Mouse (Mus musculus): ENCODE results near the gene Gpr4.

The Gpr4 gene

GRCm38 (mm10) chr7:19211996-19212755 is at the start of gene Gpr4:
Gene Gpr4 (plus strand): TSS chr7:19212538.
- DNase-seq (ENCODE audit: low read depth): no peak

DNA sequence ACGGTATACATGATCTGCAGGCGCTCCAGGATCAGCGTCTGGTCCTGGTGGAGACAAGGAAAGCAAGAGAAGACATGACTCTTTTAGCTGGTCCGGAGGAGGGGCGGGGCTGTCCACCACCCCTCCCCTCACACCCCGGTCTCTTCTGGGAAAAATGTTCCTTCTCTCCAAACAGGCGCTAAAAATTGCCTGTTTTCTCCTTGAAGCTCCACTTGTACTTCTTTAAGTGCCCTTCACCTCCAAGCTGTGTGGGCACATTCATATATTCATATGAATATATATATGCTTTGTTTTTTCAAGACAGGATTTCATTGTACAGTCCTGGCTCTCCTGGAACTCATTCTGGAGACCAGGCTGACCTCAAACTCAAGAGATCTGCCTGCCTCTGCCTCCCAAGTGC is 49.4 kb upstream of the Gpr4 start:
- DNase-seq (ENCODE audit: low read depth): no peak

DNA sequence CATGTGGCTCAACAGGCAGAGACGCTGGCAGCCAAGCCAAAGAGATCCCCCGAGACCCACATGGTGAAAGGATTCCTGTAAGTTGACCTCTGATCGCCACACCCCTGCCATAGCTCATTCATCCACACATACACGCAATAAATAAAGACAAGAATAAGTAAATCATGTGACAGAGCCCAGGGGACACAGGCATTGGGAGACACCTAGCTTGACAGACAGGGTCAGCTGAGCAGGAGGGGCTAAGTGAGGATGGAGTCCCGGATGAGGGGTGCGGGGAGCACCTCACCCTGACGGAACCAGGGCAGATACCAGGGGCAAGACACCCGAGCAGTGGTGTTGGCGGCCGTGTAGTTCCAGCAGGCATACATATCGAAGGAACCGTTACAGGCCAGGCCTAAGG is 48.6 kb upstream of the Gpr4 start:
- no peak for DNase-seq (ENCODE audit: low read depth)

- no peak for DNase-seq (ENCODE audit: low read depth)
Measured at GRCm38 (mm10) chr7:19164189-19164588, 48.1 kb upstream of the Gpr4 start.

DNA sequence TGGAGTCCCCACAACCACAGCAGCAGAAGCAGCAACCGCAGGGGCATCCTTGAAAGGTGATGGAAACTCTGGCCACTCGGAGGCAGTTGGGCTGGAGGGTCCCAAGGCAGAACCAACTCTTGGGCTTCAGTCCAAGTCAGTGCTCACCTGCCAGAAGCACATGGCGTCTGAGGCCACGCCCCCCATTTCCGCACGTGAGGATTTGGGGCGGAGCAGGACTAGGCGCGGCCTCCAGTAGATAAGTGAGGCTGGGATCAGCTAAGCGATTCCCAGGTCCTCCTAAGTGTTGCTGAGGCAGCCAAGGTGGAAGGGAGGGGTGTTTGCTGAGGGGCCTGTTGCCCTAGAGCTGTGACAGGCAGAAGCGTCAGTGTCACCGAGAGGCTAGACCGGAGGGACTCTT is 47.4 kb upstream of the Gpr4 start:
- DNase-seq (ENCODE audit: low read depth): peak; percentile 81

- no peak for DNase-seq (ENCODE audit: low read depth)
Measured at GRCm38 (mm10) chr7:19165656-19166423, 46.5 kb upstream of the Gpr4 start, which contains the start of gene Gipr. Gene Gipr (minus strand): TSS chr7:19166127.

DNA sequence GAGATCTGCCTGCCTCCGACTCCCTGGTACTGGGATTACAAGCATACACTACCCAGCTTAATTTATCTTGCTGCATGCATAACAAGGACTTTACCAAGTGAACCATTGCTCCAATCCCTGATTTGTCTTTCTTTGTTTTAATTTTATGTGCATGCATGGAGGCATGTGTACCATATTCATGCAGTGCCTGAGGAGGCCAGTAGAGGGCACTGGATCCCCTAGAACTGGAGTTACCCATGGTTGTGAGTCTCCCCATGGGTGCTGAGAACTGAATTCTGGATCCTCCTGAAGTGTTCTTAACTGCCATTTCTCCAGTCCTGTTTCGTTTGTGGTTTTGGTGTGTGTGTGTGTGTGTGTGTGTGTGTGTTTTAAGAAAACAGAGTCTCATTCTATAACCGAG is 45.3 kb upstream of the Gpr4 start:
- no peak for DNase-seq (ENCODE audit: low read depth)

DNA sequence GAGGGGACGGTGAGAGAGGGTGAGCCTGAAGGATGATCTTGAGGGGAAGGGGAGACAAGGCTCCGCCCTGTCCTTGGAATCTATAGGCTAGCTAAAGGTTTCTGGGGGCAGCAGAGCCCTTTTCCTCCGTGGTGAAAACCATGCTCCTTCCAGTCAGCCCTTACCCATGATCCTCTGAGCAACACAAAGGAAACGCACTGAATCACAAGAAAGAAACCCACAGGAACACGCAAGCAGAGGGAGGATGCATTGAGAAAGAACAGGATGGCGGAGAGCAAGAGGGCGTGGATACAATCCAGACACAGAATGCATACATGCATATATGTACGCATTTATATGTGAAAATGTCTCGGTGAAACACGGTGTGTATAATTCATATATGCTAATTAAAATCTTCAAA is 42.8 kb upstream of the Gpr4 start:
- no peak for DNase-seq (ENCODE audit: low read depth)

GRCm38 (mm10) chr7:19170142-19170541 is 42.2 kb upstream of the Gpr4 start:
- DNase-seq (ENCODE audit: low read depth): no peak

GRCm38 (mm10) chr7:19171831-19172230 is 40.5 kb upstream of the Gpr4 start:
- DNase-seq (ENCODE audit: low read depth): no peak

- peak; percentile 75 for DNase-seq (ENCODE audit: low read depth)
Measured at GRCm38 (mm10) chr7:19172874-19173273, 39.5 kb upstream of the Gpr4 start.

- peak; percentile 73 for DNase-seq (ENCODE audit: low read depth)
Measured at GRCm38 (mm10) chr7:19175708-19176515, 36.4 kb upstream of the Gpr4 start, which contains the start of gene Eml2. Gene Eml2 (plus strand): TSS chr7:19176421.

- no peak for DNase-seq (ENCODE audit: low read depth)
Measured at GRCm38 (mm10) chr7:19176516-19176947, 35.8 kb upstream of the Gpr4 start.

DNA sequence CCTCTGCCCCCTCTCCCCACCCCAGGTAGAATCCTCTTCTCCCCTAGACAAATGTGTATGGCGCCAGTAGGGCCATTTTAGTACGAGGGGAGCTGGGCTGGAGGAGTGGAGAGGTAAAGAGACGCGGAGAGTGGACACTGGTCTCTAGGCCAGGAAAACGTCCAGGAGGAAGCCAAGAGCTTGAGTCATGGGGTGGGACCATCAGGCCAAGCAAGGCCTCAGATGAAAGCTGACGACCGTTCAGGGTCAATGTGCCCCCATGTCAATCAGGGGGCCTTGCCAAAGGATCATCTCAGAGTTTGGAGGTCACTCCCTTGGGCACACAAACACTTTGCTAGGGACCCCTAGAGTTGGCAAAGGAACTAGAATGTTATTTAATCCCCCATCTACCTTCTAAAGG is 35.1 kb upstream of the Gpr4 start:
- peak; percentile 5 for DNase-seq (ENCODE audit: low read depth)

DNA sequence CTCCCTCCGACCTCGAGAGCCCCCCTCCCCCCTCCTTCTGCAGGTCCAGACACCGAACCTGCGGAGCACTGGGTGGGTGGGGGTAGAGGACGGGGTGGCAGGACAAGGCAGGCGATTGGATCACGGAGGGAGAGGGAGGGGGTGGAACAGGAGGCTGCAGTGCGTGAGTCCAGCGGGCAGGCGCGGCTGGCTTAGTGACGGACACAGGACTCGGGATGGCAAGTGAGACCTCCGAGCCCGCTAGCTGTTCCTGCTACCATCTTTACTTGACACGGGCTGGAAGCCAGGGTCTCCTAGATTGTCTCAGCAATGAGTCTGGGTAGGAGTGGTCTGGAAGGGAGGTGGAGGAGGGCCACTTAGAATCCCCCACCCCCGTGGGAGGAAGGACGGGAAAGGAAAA is 34.3 kb upstream of the Gpr4 start:
- DNase-seq (ENCODE audit: low read depth): no peak

- DNase-seq (ENCODE audit: low read depth): peak; percentile 92
Measured at GRCm38 (mm10) chr7:19178443-19179092, 33.8 kb upstream of the Gpr4 start.

DNA sequence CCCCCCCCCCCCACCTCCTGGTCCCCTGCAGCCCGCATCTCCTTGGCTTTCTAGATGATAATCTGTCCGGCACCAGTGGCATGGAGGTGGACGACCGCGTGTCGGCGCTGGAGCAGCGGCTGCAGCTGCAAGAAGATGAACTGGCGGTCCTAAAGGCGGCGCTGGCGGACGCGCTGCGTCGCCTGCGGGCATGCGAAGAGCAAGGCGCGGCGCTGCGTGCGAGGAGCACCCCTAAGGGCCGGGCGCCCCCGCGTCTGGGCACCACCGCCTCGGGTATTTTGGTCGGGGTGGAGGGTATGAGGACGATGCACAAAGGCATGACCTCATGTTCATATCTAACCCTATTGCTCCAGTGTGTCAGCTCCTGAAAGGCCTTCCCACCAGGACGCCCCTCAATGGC is 33.2 kb upstream of the Gpr4 start:
- DNase-seq (ENCODE audit: low read depth): peak; percentile 82

DNA sequence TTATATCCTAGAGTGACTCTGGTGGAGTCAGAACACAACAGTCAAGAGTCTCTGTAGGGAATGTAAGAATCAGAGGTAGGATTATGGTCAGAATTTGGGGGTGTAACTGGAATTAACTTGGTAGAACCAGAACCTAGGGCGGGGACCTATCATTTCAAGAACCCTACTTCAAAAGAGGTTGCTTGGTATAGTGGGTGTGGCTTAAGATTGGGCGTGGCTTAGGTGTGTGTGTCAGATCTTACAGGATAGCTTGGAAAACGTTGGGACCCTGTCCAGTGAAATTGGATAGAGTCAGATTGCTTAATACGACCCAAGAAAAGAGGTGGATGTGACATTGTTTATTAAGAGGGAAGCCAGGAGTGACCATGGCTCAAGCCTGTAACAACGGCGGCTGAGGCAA is 32.4 kb upstream of the Gpr4 start:
- DNase-seq (ENCODE audit: low read depth): peak; percentile 67

- DNase-seq (ENCODE audit: low read depth): peak; percentile 72
Measured at GRCm38 (mm10) chr7:19180862-19181429, 31.4 kb upstream of the Gpr4 start.

GRCm38 (mm10) chr7:19184250-19184649 is 28.1 kb upstream of the Gpr4 start:
- no peak for DNase-seq (ENCODE audit: low read depth)

GRCm38 (mm10) chr7:19184758-19185157 is 27.6 kb upstream of the Gpr4 start:
- no peak for DNase-seq (ENCODE audit: low read depth)

DNA sequence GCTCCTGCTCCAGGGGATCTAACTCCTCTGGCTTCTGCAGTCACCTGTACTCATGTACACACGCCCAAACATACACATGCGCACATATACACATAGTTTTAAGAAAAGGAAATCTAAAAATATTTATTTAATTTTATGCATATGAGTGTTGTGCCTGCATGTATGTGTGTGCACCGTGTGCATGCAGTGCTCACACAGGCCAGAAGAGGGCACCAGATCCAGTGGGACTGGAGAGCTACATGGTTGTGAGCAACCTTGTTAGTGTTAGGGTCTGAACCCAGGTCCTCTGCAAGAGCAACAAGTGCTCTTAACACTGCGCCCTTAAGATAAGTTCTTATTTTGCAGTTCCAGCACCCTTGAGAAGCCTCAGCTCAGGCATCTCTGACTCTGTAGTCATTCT is 17.7 kb upstream of the Gpr4 start:
- peak; percentile 39 for DNase-seq (ENCODE audit: low read depth)

All from induced T-regulatory cell, adult 2 months (primary cell).